Mouse (Mus musculus): ENCODE measurements at regions not wholly inside any gene's neighbourhood (a gene's known extent, or its start where the extent isn't known, plus 50 kb on each side); places are given as distances from the start of the nearest gene placed in this dataset.

DNA sequence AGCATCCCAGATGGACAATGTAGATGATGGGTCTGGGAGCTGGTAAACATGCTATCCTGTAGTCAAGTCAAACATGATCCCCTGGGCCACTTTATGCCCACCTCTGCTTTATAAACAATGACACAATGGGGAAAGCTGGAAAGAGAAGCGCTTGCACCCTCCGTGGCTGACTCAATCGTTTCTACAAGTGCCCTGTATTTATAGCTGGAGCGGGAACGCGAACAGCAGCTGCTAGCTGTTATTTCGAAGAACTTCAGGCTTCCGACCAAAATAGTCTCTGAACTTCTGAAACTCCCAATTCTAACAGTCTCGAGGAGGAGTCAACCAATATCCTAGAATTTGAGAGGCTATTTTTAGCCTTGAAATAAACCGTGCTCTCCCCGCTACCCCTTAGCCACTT lies 571.4 kb upstream of the Id2 start:
- no peak for TF ChIP-seq CTCF (conservative IDR thresholded peaks at IDR 0.05; ENCODE audit: low read length)
- TF ChIP-seq NANOG (IDR thresholded peaks at IDR 0.05; ENCODE audit: borderline replicate concordance, low read length) = no peak
- TF ChIP-seq POU5F1 (IDR thresholded peaks at IDR 0.05; ENCODE audit: borderline replicate concordance, low read length) = no peak
